Mouse (Mus musculus) hindbrain, embryonic 15.5 days (tissue): Measurements from ENCODE around the gene Mael. TPM values are rescaled to one million over a fixed set of nuclear protein-coding genes. Genes with fewer than 3 reads are reported as not detected.

Source experiments
- polyA plus RNA-seq: library from polyadenylated mRNA; unstranded; fragments of >200 nt; fragmentation: Nextera tagmentation; extraction: Ambion mirVana; gene quantifications from 2 replicates; pipeline ENCODE4 v1.2.1, GENCODE M21; 2015

The Mael gene
- polyA plus RNA-seq, 1 experiment from 2014 or later: 0.22 TPM

Other genes with a start within 250 kb of the Mael start
- 16.6 and 17.3 TPM in 2 replicates for gene Pou2f1, start 236.1 kb downstream of the Mael start, polyA plus RNA-seq
- gene Dusp27, start 110.8 kb downstream of the Mael start, polyA plus RNA-seq: 1.2 and 1.5 TPM in 2 replicates
- gene Gpa33, start 108.5 kb downstream of the Mael start, polyA plus RNA-seq: not detected in 2 replicates
- 4.1 and 4.9 TPM in 2 replicates for gene Ildr2, start 15.4 kb upstream of the Mael start, polyA plus RNA-seq
- gene Tada1, start 140.3 kb upstream of the Mael start, polyA plus RNA-seq: 71.4 and 79.7 TPM in 2 replicates
- 34.1 and 38.6 TPM in 2 replicates for gene Pogk, start 171.1 kb upstream of the Mael start, polyA plus RNA-seq